Mouse (Mus musculus) left cerebral cortex, postnatal 10 days (tissue): ENCODE results near the gene Abcb6. TPM values are rescaled to one million over a fixed set of nuclear protein-coding genes. Genes with fewer than 3 reads are reported as not detected.

Experiments
- DNase-seq, 2 experiments: peaks; one replicate each; pipeline ENCODE4 v3.0.0; 2021 to 2022; ENCODE audit warnings: low spot score in 2 of 2, mixed read lengths in 1 of 2; ENCODE audit errors: extremely low spot score in 1 of 2
- intact Hi-C: fragments of 180-260 bp; cut with DNase I; formaldehyde crosslinking; loops from one replicate; pipeline ENCODE4 v1.15.1; 2025
- total RNA-seq, 2 experiments: library from RNA; stranded (reverse); gene quantifications; 2 replicates each; pipeline ENCODE4 v1.2.3; 2021

Abcb6 gene
- total RNA-seq, 2 experiments from 2014 or later, result 45.6 to 47.0 TPM

- intact Hi-C loops, result no loop called here
- DNase-seq, result no peak
These were observed 20.5 kb downstream of the Abcb6 start for GRCm38 (mm10) chr1:75159540-75160255.

DNA sequence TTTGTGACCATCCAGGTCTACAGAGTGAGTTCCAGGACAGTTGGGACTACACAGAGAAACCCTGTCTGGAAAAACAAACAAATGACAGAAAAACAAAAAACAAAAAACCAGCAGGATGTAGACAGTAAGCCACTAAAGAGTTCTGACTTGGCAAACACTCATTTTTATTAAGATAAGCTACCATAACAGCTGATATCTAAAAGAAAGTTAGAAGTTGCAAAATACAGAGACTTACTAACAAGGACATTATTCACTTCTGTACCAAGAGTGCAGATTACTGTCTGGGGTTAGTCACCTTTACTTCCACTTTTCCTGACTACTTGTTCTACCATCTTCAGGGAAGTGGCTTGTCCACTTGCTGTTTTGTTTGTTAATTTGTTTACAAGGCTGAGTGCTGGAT lies 21.2 kb downstream of the Abcb6 start:
- no peak for DNase-seq
- intact Hi-C loops, result no loop called here

DNA sequence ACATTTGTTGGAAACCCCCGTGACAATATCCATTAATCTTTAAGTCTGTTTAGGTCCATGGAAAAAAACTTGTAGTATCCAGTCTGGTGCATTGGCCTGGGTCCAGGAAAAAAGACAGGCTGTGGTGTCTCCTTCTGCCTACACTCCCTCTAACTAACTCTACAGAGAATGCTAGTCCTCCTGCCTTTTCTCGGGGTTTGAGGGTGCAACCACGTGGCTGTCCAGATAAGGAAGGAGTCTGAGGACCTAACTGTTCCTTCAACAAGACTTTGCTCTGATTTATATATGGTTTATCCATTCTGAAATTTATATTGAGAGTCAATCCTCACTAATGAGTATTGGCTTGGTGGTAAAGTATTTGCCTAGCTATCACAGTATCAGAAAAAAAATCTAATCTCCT lies 24.4 kb downstream of the Abcb6 start:
- DNase-seq, result no peak
- intact Hi-C loops, result no loop called here

- intact Hi-C loops, result no loop called here
- no peak for DNase-seq
These were observed 31.5 kb downstream of the Abcb6 start for GRCm38 (mm10) chr1:75148727-75149126.

DNA sequence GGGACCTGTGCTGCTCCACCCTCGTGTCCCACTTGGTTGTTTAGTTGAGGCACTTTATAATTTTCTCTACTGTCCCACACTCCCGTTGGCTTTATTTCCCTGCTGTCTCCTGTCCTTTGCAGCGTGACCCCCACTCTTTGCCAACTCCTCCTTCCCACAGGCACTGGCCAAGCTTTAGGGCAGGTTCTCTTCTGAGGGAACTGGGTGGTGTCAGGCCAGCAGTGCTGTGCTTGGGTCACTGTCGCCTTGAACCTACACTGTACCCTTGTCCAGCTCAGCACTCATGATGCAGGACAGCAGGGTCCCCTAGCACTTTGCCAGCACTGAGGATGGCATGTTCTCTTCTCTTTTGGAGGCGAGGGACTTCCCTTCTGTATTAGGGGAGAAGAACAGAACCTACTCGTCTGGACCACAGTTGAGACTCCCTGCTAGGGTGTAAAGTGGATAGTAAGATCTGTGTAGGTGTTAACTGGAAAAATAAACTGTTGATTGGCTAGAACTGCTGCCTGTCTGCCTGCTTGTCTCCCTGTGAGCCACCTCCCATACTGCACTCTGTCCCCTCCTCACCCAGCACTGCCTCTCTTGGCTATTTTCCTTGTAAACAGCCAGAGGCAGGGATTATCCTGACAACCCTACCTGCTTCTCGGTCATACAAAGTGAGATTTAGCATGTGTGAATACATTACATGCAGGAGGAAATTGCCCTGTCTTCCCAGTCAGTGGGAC lies 32.6 kb downstream of the Abcb6 start:
- DNase-seq, result no peak
- intact Hi-C loops, result no loop called here

GRCm38 (mm10) chr1:75145589-75145988 lies 34.6 kb downstream of the Abcb6 start:
- intact Hi-C loops, result no loop called here
- no peak for DNase-seq

- DNase-seq, result peak; percentile 93 to 98
- intact Hi-C loops, result no loop called here
These were observed 37.6 kb downstream of the Abcb6 start, which contains the start of the genes Cnppd1 and Retreg2 for GRCm38 (mm10) chr1:75142301-75143261. Gene Cnppd1, minus strand, starts transcription at chr1:75142711. Gene Retreg2, plus strand, starts transcription at chr1:75142778.

GRCm38 (mm10) chr1:75141486-75142190 lies 38.6 kb downstream of the Abcb6 start:
- intact Hi-C loops, result no loop called here
- peak in 1 of 2 experiments; percentile 83 for DNase-seq

GRCm38 (mm10) chr1:75140601-75141190 lies 39.5 kb downstream of the Abcb6 start:
- intact Hi-C loops, result no loop called here
- no peak for DNase-seq

DNA sequence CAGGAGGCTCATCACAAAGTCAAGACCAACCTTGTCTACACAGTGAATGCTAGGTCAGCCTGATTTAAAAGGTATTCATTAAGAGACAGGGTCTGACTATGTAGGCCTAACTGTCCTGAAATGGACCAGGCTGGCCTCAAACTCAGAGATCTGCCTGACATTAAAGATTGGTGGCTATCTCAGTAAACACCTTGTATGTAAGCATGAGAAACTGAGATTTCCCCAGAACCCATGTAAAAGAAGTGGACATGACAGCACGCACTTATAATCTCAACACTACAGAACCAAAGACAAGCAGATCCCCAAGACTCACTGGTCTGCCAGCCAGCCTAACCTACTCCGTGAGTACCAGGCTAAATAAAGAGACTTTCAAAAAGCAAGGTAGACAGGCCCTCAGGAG lies 41.7 kb downstream of the Abcb6 start:
- no peak for DNase-seq
- intact Hi-C loops, result no loop called here

- intact Hi-C loops, result no loop called here
- DNase-seq, result no peak
These were observed 43.5 kb downstream of the Abcb6 start for GRCm38 (mm10) chr1:75136730-75137129.

- intact Hi-C loops, result no loop called here
- DNase-seq, result no peak
These were observed 43.9 kb downstream of the Abcb6 start for GRCm38 (mm10) chr1:75136293-75136692.

DNA sequence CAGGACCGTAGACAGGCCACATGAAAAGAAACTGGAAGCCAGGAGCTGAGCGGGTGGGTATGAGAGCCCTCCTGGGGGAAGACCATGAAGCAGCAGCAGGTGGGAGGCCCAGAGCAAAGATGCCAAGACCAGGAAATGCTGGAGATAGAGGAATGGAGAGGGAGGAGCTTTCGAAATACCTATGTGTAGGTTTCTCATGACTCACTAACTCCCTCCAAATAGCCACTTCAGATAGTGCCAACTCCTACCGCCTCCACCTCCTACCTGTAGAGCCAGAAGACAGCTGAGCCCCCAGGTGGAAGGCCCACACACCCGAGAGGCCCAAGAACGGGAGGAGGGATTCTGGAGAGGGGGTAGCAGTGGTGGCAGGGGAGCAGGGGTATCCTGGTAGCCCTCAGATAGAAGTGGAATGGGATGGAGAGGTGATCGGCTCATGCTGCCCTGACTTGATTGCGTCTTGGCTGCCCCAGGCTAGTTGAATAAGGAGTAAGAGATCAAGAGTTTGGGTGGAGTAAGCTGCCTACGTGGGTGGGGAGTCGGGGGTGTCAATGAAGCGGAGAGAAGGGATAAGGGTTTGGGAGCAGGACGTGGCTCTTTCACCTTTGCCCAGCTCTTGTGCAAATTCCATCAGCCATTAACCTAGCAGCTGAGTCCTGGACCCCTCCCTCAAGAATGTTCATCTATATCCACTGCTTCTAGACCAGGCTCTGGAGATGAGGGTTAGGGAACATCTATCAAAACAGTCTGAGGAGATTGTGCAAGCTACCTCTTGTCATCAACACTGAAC lies 46.6 kb downstream of the Abcb6 start, which contains the start of gene Slc23a3:
Slc23a3 (minus strand) TSS at position 470 of the 787 bp plus-strand sequence.
- DNase-seq, result no peak
- intact Hi-C loops, result no loop called here

DNA sequence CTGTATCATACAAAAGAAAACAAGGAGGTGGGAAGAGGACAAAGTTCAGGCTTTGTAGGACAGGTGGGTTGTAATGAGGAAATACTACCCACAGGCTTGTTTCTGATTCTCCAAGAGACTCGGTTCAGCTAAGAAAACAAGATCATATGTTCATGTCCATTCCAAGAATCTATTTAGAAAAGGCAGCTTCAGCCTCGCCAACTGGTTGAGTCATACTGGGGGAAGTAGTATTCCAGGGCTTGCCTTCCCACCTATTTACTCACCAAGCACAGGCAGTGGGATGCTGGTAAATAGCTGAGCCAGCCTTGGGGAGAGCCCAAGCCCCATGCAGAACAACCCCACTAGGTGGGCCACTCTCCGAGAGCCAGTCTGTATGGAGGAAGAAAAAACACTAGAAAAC lies 51.6 kb downstream of the Abcb6 start:
- DNase-seq, result no peak
- intact Hi-C loops, result no loop called here

DNA sequence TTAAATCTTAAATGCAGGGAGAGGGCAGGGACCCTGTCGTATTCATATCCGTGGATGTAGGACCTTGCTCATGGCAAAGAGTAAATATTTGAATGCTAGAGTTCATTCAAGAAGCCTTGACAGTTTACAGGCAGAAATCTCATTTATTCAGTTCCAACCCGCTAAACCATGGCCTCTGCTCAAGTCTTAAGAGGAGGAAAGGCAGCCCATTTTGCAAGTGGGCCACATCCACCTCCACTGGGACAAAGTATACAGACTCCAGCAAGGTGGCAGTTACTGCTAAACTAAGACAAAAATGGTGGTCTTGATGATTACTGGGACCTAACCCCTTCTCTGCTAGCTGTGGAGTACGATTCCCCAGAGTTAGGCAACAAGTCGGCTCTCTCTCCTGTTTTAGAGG lies 54.8 kb downstream of the Abcb6 start:
- DNase-seq, result no peak
- intact Hi-C loops, result no loop called here

DNA sequence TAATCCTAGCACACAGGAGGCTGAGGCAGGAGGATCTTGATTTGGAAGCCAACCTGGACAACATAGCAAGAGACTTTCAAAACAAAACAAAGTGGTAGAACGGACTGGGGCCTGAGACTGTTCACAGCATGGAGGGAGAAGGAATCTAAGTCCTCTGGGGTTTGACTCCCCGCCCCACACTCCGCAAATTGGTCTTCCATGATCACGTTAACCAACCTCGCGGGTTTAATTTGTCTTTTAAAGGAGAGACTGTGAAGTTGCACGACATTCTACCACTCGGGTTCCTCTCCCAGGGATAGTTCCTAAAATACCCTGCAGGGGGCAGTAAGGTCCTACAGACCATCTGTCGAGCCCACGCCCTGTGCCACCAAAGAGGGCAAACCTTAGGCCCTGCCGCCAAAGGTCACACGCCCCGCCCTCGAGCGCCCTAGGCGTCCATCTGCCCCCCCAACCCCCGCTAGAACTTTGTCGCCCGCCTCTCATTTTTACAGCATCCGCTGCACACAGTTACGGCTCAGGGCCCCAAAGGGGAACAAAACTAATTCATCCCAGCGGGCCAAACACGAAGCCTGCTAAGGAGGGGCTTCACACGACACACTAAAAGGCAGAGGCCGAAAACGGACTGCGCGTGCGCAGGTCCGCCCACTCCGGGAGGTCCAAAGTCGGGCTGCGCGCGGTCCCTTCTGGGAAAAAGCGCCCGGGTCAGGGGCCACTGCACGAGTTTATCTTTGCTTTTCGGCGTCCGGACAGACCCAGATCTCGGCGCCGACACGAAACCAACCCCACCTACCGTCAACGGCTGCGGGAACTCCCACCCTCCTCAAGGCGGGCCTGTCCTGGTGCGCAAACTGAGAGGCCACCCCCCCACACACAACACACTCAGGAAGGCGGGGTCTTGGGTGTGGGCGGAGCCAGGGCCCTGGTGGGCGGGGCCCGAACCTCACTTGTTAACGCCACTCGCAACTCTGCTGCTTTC lies 55.6 kb downstream of the Abcb6 start, which contains the start of gene Nhej1:
Nhej1 (minus strand) TSS at position 855 of the 976 bp plus-strand sequence.
- intact Hi-C loops, result no loop called here
- peak; percentile 83 to 95 for DNase-seq
